Mouse (Mus musculus) MEL (cell line): ENCODE results near the gene Gm4131.

Source experiments
- BHLHE40 ChIP-seq: IDR thresholded peaks from 2 replicates; pipeline ENCODE4 v1.6.1; 2012; ENCODE audit warnings: low read depth, mild to moderate bottlenecking, inconsistent platforms, low read length, improper control_type of control experiment, borderline replicate concordance
- CHD2 ChIP-seq: IDR thresholded peaks from 2 replicates; pipeline ENCODE4 v1.6.1; 2011; ENCODE audit warnings: low read length, improper control_type of control experiment
- CTCF ChIP-seq, 3 experiments: IDR thresholded peaks in 2 of 3; conservative IDR thresholded peaks in 1 of 3; 2 replicates each; pipeline ENCODE4 v1.5.1; 2011 to 2012; ENCODE audit warnings: low read length in 3 of 3, low read depth in 2 of 3, mild to moderate bottlenecking in 2 of 3, improper control_type of control experiment in 1 of 3, inconsistent platforms in 1 of 3, mixed read lengths in 1 of 3, moderate library complexity in 1 of 3; ENCODE audit not compliant: control insufficient read depth in 1 of 3, insufficient read depth in 1 of 3, poor library complexity in 1 of 3, severe bottlenecking in 1 of 3
- ELF1 ChIP-seq: IDR thresholded peaks from 2 replicates; pipeline ENCODE4 v1.6.1; 2014; ENCODE audit warnings: low read depth, mild to moderate bottlenecking, inconsistent platforms, low read length, improper control_type of control experiment, moderate library complexity
- EP300 ChIP-seq, 2 experiments: IDR thresholded peaks; 2 replicates each; pipeline ENCODE4 v1.6.1; 2011; ENCODE audit warnings: improper control_type of control experiment in 2 of 2, low read length in 2 of 2, low read depth in 1 of 2, mild to moderate bottlenecking in 1 of 2
- MAX ChIP-seq: IDR thresholded peaks from 2 replicates; pipeline ENCODE4 v1.6.1; 2011; ENCODE audit warnings: low read length, improper control_type of control experiment
- MYB ChIP-seq: IDR thresholded peaks from 2 replicates; pipeline ENCODE4 v1.6.1; 2011; ENCODE audit warnings: mild to moderate bottlenecking, low read depth, low read length, improper control_type of control experiment
- MYC ChIP-seq: IDR thresholded peaks from 2 replicates; pipeline ENCODE4 v1.6.1; 2011; ENCODE audit warnings: low read depth, mild to moderate bottlenecking, low read length, improper control_type of control experiment, moderate library complexity
- POLR2A ChIP-seq, 2 experiments: IDR thresholded peaks; 2 replicates each; pipeline ENCODE4 v1.6.1; 2011 to 2012; ENCODE audit warnings: low read length in 2 of 2, mild to moderate bottlenecking in 2 of 2, control low read depth in 1 of 2, improper control_type of control experiment in 1 of 2, low read depth in 1 of 2, moderate library complexity in 1 of 2; ENCODE audit not compliant: control insufficient read depth in 1 of 2, insufficient read depth in 1 of 2, poor library complexity in 1 of 2
- SIN3A ChIP-seq: IDR thresholded peaks from 2 replicates; pipeline ENCODE4 v1.6.1; 2012; ENCODE audit warnings: low read length, improper control_type of control experiment, inconsistent platforms
- SMC3 ChIP-seq: IDR thresholded peaks from 2 replicates; pipeline ENCODE4 v1.6.1; 2011; ENCODE audit warnings: low read depth, low read length, improper control_type of control experiment
- TCF12 ChIP-seq: IDR thresholded peaks from 2 replicates; pipeline ENCODE4 v1.6.1; 2014; ENCODE audit warnings: low read depth, mild to moderate bottlenecking, inconsistent platforms, low read length, improper control_type of control experiment, moderate library complexity
- USF1 ChIP-seq: IDR thresholded peaks from 2 replicates; pipeline ENCODE4 v1.6.1; 2014; ENCODE audit warnings: low read depth, mild to moderate bottlenecking, inconsistent platforms, low read length, improper control_type of control experiment, moderate library complexity
- ZNF384 ChIP-seq: IDR thresholded peaks from 2 replicates; pipeline ENCODE4 v1.6.1; 2012; ENCODE audit warnings: low read depth, mild to moderate bottlenecking, inconsistent platforms, low read length, improper control_type of control experiment

GRCm38 (mm10) chr14:62446385-62447213, 120.1 kb downstream of the Gm4131 start:
- no peak for TF ChIP-seq ELF1
- TF ChIP-seq CTCF (IDR thresholded peaks at IDR 0.05 in 2 of 3, conservative IDR thresholded peaks at IDR 0.05 in 1 of 3; ENCODE audit: control insufficient read depth in 1 of 3, insufficient read depth in 1 of 3, low read depth in 2 of 3, low read length in 3 of 3, poor library complexity in 1 of 3, severe bottlenecking in 1 of 3): no peak
- no peak for TF ChIP-seq POLR2A (IDR thresholded peaks at IDR 0.05; ENCODE audit: control insufficient read depth in 1 of 2, insufficient read depth in 1 of 2, low read depth in 1 of 2, low read length in 2 of 2, poor library complexity in 1 of 2)
- TF ChIP-seq TCF12: no peak
- no peak for TF ChIP-seq ZNF384
- TF ChIP-seq EP300 (IDR thresholded peaks at IDR 0.05; ENCODE audit: low read depth in 1 of 2, low read length in 2 of 2): no peak
- no peak for TF ChIP-seq MYB
- no peak for TF ChIP-seq MYC
- TF ChIP-seq MAX: no peak
- no peak for TF ChIP-seq SMC3
- no peak for TF ChIP-seq SIN3A
- no peak for TF ChIP-seq USF1
- no peak for TF ChIP-seq CHD2
- TF ChIP-seq BHLHE40: no peak
